Mouse (Mus musculus) naive thymus-derived CD4-positive, alpha-beta T cell, adult 2 months (primary cell): Measurements from ENCODE around the gene T2.

Source experiments
- DNase-seq: peaks from one replicate; pipeline ENCODE4 v3.0.0-alpha.2; 2011; ENCODE audit warnings: low read depth

The T2 gene

GRCm38 (mm10) chr17:8420739-8421138 is 64.9 kb downstream of the T2 start:
- peak; percentile 9 for DNase-seq

DNA sequence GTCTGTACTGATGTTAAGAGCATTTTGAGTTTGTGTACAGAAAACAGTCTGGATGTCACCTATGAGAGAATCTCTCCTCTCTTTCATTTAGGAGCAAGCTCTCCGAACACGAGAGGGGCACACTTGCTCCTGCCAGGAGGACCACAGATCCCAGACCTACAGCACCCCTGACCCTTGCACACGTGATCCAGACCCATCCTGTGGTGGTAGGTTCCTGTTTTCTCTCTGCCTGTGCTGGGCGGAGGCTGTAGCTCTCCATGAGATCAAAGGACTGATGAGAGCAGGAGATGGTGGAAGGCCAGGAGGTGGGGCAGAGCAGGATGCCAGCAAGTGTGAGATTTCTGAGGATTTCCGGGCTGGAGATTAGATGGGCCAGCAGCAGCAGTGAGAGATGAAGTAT is 65.7 kb downstream of the T2 start:
- no peak for DNase-seq

DNA sequence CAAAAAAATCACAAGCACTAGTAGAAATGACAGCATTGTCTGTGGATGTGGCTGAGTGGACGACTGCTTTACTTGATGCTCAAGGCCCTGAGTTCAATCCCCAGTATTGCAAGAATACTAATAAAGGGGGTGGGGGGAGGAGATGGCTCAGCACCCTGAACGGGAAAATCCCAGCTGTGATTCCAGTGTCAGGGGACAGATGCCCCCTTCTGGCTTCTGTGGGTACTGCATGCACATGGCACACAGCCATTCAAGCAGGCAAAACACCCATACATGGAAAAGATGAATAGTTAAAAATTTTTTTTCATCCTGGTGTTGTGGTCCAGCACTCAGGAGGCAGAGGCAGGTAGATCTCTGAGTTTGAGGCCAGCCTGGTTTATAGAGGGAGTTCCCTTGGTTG is 67.5 kb downstream of the T2 start:
- DNase-seq, result peak; percentile 49

GRCm38 (mm10) chr17:8429436-8429835 is 73.6 kb downstream of the T2 start:
- no peak for DNase-seq

DNA sequence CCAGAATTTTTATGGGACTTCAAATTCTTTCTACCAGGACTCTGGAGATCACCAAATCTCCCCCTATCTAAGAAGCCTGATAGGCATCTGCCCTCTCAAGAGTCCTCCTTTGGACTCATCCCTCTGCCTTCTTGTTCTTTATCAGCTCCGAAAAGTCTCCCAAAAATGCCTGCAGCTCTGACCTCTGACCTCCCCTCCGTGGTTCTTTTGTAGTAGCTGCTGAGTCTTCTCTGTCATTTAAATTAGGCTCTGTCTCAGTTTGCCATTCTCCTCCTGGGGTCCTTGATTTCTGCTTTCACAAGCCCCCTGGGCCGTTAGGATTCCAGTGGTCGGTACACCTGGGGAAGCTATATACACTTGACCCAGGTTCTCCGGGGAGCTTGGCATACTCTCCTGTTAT is 74.1 kb downstream of the T2 start:
- DNase-seq, result no peak

DNA sequence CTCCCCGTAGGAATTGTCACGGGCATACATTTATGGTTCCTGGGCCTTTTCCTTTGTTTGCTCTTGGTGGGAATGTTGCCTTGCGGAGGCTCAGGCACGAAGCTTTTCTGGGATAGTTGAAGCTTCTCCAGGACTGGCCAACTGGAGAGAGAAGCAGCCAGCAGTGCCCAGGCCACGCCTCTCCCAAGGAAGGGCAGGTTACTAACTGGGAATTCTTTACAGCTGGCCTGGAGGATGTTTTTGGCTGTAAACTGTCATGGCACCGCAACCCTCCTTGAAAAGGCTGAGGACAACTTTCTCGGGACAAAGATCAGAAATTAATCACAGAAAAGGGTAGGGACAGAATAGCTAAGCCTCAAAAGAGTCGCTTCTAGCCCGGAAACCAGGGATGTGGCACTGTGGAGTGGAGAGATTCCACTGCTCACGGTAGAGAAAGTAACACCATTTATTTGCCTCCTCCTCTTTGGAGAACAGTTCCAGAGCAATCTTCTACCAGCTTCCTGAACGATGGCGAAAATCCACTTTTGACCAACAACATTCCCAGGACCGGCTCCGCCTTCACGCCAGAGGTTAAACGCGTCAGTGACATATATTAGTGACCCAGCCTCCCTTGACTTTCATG is 76.5 kb downstream of the T2 start:
- DNase-seq, result no peak

GRCm38 (mm10) chr17:8433121-8433977 is 77.6 kb downstream of the T2 start:
- no peak for DNase-seq

DNA sequence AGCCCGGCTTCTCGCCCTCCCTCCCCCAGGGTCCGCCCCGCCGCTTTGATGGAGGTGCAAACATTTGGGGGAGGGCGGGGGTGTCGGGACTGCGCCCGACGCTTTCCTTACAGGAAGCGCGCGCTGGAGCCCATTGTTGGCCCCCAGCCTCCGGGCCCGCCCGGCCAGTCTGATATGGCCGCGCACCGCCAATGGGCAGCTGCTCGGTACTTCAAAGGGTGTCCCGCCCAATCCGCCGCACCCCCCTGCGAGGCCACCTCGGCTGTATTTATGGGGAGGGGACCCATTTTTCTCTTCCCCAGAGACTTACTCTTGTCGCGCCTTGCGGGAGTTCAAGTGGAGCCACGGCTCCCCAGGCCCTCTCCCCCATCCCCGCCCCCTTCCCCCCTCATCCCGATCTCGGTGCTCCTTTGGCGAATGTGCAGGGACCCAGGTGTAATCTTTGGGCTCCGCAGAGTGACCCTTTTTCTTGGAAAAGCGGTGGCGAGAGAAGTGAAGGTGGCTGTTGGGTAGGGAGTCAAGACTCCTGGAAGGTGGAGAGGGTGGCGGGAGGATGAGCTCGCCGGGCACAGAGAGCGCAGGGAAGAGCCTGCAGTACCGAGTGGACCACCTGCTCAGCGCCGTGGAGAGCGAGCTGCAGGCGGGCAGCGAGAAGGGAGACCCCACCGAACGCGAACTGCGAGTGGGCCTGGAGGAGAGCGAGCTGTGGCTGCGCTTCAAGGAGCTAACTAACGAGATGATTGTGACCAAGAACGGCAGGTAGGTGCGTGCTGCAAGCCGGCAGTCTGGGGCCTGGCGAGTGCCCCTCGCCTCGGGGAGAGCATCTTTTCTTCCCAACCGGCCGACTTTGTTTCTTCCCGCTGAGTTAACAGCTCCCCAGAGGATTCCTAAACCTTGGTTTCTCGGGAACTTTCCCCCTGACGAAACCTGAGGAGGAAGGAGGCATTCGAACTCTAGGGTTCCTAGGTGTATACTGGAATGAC is 78.5 kb downstream of the T2 start, which contains the start of gene T:
TSS of gene T (plus strand) at position 446 of the 983 bp plus-strand sequence.
- no peak for DNase-seq

DNA sequence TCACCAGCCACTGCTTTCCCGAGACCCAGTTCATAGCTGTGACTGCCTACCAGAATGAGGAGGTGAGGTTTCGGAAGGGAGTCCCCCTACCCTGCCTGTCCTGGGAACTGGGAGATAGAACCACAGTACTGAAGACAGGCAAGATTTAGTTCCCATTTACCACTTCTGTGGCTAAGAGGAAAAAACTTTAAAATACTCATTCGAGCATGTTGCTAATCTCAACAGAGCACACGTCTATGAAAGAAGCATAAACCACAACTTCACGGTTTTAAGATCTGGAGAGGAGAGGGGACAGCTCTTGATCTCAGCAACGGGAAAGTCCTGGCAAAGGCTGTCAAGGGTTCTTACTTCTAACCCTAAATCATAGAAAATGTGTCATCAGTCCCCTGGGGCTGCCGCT is 80.4 kb downstream of the T2 start:
- no peak for DNase-seq

DNA sequence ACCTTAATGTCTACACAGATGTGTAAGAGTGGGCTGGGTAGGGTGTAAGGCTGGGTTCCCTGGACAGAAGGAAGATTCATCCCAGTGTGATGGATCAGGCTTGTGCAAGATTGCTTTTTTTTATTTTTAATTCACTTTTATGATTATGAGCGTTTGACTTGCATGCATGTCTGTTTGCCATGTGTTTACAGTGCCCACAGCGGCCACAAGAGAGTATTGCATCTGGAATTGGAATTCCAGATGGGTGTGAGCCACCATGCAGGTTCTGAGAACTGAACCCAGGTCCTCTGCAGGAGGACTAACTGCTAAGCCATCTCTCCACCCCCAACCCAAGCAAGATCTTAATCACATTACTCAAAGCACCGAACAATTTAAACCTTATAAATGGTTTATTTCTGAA is 88.3 kb downstream of the T2 start:
- no peak for DNase-seq

DNA sequence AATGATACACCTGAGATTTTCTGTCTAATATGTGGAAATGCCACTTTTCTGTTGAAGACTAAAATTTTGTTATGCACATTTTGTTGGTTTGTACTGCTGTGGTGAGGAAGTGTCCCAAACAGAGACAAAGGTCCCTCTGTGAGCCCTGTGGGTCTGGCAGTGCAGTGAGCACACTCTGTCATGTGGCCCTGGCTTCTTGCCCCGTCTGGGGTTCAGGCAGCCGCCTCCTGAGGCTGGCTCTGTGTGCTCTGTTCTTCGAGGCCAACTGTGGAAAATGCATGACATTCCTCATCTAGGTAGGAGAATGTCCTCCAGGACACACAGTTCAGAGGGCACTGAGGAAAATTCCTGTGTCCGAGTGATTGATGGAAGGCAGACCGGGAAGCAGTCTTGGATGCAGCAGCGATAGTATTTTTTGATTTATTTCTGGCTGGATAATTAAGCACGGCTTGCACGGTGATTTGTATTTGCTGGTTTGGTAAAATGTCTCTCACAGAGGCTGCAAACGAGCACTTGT is 91.9 kb downstream of the T2 start:
- no peak for DNase-seq

DNA sequence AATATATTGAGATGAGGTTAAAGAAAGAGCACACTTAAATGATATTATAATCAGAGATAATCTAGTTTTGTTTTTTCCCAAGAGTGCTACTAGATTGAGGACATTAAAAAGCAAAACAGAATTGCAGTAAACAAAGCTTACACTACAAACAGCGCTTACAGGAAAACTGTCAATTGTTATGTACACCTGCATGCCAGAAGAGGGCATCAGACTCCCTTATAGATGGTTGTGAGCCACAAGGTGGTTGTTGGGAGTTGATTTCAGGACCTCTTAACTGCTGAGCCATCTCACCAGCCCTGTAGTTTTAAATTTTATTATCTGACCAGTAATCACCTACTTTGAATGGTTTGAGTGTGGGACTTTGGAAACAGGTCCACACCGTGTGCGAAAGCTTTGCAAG is 92.5 kb downstream of the T2 start:
- DNase-seq, result no peak

DNA sequence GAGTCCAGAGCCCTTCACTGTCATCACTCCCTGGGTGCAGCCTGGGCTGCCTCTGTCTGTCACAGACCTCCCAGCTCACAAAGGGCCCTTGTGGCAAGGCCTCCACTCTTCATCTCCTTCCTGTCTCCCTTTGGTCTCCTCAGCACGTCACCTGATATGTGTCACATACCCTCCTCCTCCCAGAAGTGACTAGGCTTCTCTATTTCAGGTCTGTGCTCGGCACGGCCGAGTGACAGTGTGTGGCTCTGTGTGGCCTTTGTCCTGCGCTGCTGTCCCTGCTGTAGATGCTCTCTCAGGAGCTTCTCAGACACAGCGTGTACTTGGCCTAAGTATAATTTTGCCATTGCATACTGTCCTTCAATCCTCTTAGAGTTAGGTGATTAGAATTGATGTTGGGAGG is 99.4 kb downstream of the T2 start:
- DNase-seq, result no peak

DNA sequence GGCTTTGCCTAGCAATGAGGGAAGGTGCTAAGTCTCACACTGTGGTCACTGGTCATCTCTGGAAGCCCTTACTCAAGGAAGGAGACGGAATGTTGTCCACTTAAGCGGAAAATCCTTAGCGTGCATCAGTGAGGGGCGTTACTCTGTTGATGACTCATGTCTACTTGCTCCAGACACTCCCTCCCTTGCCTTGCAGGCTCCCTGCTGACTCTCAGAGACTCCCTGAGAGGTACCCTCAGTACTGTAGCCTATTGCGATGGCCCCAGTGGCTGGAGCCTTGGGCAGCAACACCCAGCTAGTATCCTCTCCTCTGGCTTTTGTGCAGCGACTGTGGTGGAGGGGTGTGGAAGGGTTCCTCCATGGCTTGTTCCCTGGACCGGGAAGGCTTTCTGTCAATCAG is 99.8 kb downstream of the T2 start:
- no peak for DNase-seq

DNA sequence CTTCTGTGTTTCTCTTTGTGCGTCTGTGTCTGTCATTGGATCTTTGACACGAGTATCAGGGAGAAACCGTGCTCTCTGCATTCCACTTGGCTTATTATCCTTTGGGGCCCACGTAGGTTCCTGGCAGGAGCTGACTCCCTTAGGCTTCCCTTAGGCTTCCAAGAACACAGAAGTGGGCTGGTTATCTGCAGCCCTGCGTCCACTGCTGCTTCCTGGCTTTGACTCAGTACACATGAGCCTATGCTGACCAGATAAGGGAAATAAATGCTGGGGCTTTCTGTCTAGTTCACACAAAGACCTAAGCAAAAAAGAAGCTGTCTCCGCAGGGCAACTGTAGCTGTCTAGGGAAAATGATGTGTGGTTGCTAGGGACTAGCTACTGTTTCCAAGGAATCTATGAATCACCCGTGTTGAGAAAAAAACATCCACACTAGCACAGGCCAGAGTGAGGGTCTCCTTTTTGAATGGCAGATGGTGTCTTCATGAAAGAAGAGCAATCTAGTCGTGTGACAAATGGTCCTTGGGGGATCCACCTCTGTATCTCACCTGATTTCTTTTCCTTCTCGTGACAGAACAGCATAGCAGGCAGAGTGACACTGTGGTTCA is 101.2 kb downstream of the T2 start:
- no peak for DNase-seq

DNA sequence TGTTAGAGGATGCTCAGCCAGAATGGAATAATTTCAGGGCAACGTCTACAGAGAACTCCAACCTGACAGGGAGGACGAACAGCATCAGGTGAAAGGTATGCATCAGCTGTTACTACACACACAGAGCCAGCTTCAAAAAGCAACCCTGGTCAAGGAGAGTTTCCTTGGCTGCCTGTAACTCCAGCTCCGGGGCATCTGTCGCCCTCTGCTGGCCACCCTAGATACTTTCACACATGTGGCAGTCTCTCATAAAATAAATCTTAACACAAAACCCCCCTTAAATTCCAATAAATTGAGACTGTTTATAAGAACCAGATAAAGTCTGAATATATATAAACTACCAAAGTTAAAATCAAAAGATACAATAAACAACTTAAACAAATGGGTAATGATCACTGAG is 105.8 kb downstream of the T2 start:
- DNase-seq, result peak; percentile 57

- peak; percentile 75 for DNase-seq
Measured at GRCm38 (mm10) chr17:8463482-8464128, 107.8 kb downstream of the T2 start.

DNA sequence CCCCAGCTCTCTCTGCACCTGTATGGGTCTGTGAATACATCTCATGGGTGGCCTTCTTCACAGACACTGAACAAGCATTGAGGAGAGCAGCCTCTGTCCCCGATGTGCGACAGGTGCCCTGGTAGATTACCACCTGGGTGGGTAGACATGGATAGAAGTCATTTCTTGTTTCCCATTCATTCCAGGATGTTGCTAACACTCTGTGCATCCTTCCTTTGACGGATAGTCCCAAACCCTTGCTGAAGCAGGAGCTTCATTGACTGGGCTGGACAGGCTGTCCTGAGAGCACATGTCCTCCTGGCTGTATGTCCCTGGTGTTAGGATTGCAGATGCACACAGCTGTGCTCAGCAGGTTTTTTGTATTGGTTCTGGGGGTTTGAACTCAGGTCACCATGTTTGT is 112.0 kb downstream of the T2 start:
- no peak for DNase-seq

- peak; percentile 71 for DNase-seq
Measured at GRCm38 (mm10) chr17:8468716-8469344, 113.0 kb downstream of the T2 start.
